Mouse (Mus musculus): ENCODE measurements around the gene Olfr765. TPM values are rescaled to one million over a fixed set of nuclear protein-coding genes. Genes with fewer than 3 reads are reported as not detected.
"Not testable (repeated sequence)": the region's sequence is repeated elsewhere in the genome, so short reads cannot be mapped to it uniquely, and the experiment has no call there.

Gene Olfr765
- total RNA-seq (2021) = not detected

- DNase-seq (ENCODE audit: extremely low spot score in 1 of 2, low spot score in 1 of 2) = not testable (repeated sequence)
These were observed at the start of gene Olfr765 for GRCm38 (mm10) chr10:129049898-129050297. TSS of gene Olfr765 (minus strand) at chr10:129049998.

- no peak for DNase-seq (ENCODE audit: extremely low spot score in 1 of 2, low spot score in 1 of 2)
These were observed 49.5 kb upstream of the Olfr765 start, which contains the start of gene Olfr768 for GRCm38 (mm10) chr10:129099275-129099674. TSS of gene Olfr768 (minus strand) at chr10:129099375.

- not testable (repeated sequence) for DNase-seq (ENCODE audit: extremely low spot score in 1 of 2, low spot score in 1 of 2)
These were observed 33.0 kb upstream of the Olfr765 start, which contains the start of gene Olfr767 for GRCm38 (mm10) chr10:129082810-129083209. TSS of gene Olfr767 (minus strand) at chr10:129082910.

- no peak for DNase-seq (ENCODE audit: extremely low spot score in 1 of 2, low spot score in 1 of 2)
These were observed 19.1 kb upstream of the Olfr765 start, which contains the start of gene Olfr766-ps1 for GRCm38 (mm10) chr10:129068877-129069276. TSS of gene Olfr766-ps1 (minus strand) at chr10:129068977.

- DNase-seq (ENCODE audit: extremely low spot score in 1 of 2, low spot score in 1 of 2) = no peak
These were observed 10.0 kb downstream of the Olfr765 start, which contains the start of gene Olfr764-ps1 for GRCm38 (mm10) chr10:129039796-129040195. TSS of gene Olfr764-ps1 (minus strand) at chr10:129039896.

GRCm38 (mm10) chr10:129028343-129028742 is 21.5 kb downstream of the Olfr765 start:
- DNase-seq (ENCODE audit: extremely low spot score in 1 of 2, low spot score in 1 of 2) = no peak

GRCm38 (mm10) chr10:129026018-129026662 is 23.7 kb downstream of the Olfr765 start:
- DNase-seq (ENCODE audit: extremely low spot score in 1 of 2, low spot score in 1 of 2) = peak; percentile 22 to 66

GRCm38 (mm10) chr10:129023319-129023718 is 26.5 kb downstream of the Olfr765 start:
- no peak for DNase-seq (ENCODE audit: extremely low spot score in 1 of 2, low spot score in 1 of 2)

- DNase-seq (ENCODE audit: extremely low spot score in 1 of 2, low spot score in 1 of 2) = no peak
These were observed 35.3 kb downstream of the Olfr765 start for GRCm38 (mm10) chr10:129014477-129014876.

- DNase-seq (ENCODE audit: extremely low spot score in 1 of 2, low spot score in 1 of 2) = not testable (repeated sequence)
These were observed 38.3 kb downstream of the Olfr765 start for GRCm38 (mm10) chr10:129011511-129011910.

- no peak for DNase-seq (ENCODE audit: extremely low spot score in 1 of 2, low spot score in 1 of 2)
These were observed 39.4 kb downstream of the Olfr765 start, which contains the start of gene Olfr763 for GRCm38 (mm10) chr10:129010288-129010841. TSS of gene Olfr763 (plus strand) at chr10:129010791.

GRCm38 (mm10) chr10:129004032-129004920 is 45.5 kb downstream of the Olfr765 start:
- DNase-seq (ENCODE audit: extremely low spot score in 1 of 2, low spot score in 1 of 2) = no peak

- DNase-seq (ENCODE audit: extremely low spot score in 1 of 2, low spot score in 1 of 2) = no peak
These were observed 53.2 kb downstream of the Olfr765 start for GRCm38 (mm10) chr10:128996523-128997040.

- DNase-seq (ENCODE audit: extremely low spot score in 1 of 2, low spot score in 1 of 2) = no peak
These were observed 54.0 kb downstream of the Olfr765 start for GRCm38 (mm10) chr10:128995796-128996195.

Other genes with a start within 250 kb of the Olfr765 start
- gene Dnajc14, start 245.9 kb downstream of the Olfr765 start, total RNA-seq (2021) = 10 to 100 TPM; 66.4 to 68.4 TPM
- 10 to 100 TPM; 11.3 to 12.1 TPM for gene Tmem198b, start 245.6 kb downstream of the Olfr765 start, total RNA-seq (2021)
- 10 to 100 TPM; 36.5 to 39.9 TPM for gene Sarnp, start 232.7 kb downstream of the Olfr765 start, total RNA-seq (2021)
- gene Ormdl2, start 228.4 kb downstream of the Olfr765 start, total RNA-seq (2021) = 1 to 10 TPM; 7.9 to 8.8 TPM
- gene Gdf11, start 158.3 kb downstream of the Olfr765 start, total RNA-seq (2021) = 10 to 100 TPM; 20.9 to 21.4 TPM
- 10 to 100 TPM; 76.6 to 84.7 TPM for gene Cd63, start 149.0 kb downstream of the Olfr765 start, total RNA-seq (2021)
- gene Rdh5, start 127.1 kb downstream of the Olfr765 start, total RNA-seq (2021) = 1 to 10 TPM; 5.8 to 6.6 TPM
- 100 to 1,000 TPM in 1 of 2 experiments, 10 to 100 TPM in 1; 86.8 to 102 TPM for gene Bloc1s1, start 126.0 kb downstream of the Olfr765 start, total RNA-seq (2021)
- 10 to 100 TPM; 25.6 to 30.7 TPM for gene Itga7, start 116.2 kb downstream of the Olfr765 start, total RNA-seq (2021)
- not detected for gene Mettl7b, start 89.0 kb downstream of the Olfr765 start, total RNA-seq (2021)
- gene Olfr9, start 60.6 kb downstream of the Olfr765 start, total RNA-seq (2021) = not detected
- gene Olfr763, start 39.2 kb downstream of the Olfr765 start, total RNA-seq (2021) = not detected
- gene Olfr764-ps1, start 10.1 kb downstream of the Olfr765 start, total RNA-seq (2021) = not detected
- gene Olfr766-ps1, start 19.0 kb upstream of the Olfr765 start, total RNA-seq (2021) = not detected
- not detected for gene Olfr767, start 32.9 kb upstream of the Olfr765 start, total RNA-seq (2021)
- gene Olfr768, start 49.4 kb upstream of the Olfr765 start, total RNA-seq (2021) = not detected
- gene Olfr769, start 67.9 kb upstream of the Olfr765 start, total RNA-seq (2021) = not detected
- not detected for gene Olfr770, start 89.0 kb upstream of the Olfr765 start, total RNA-seq (2021)
- gene Olfr771, start 114.8 kb upstream of the Olfr765 start, total RNA-seq (2021) = not detected
- not detected for gene Olfr772, start 127.9 kb upstream of the Olfr765 start, total RNA-seq (2021)
- not detected for gene Olfr773, start 137.4 kb upstream of the Olfr765 start, total RNA-seq (2021)
- not detected for gene Olfr774, start 186.2 kb upstream of the Olfr765 start, total RNA-seq (2021)
- gene Olfr775, start 198.4 kb upstream of the Olfr765 start, total RNA-seq (2021) = not detected
- not detected for gene Olfr776, start 209.1 kb upstream of the Olfr765 start, total RNA-seq (2021)
- not detected for gene Olfr777, start 221.5 kb upstream of the Olfr765 start, total RNA-seq (2021)